Mouse (Mus musculus) myocyte (in vitro differentiated cells): ENCODE measurements around the gene Kng2. TPM values are rescaled to one million over a fixed set of nuclear protein-coding genes. Genes with fewer than 3 reads are reported as not detected.

Experiments used
- H3K27me3 ChIP-seq: one replicate; pipeline ENCODE4 v1.6.1; 2011; ENCODE audit not compliant: control insufficient read depth, insufficient read depth, insufficient read length
- H3K36me3 ChIP-seq: one replicate; pipeline ENCODE4 v1.6.1; 2011; ENCODE audit not compliant: control insufficient read depth, insufficient read depth
- H3K4me2 ChIP-seq: one replicate; pipeline ENCODE4 v1.6.1; 2011; ENCODE audit warnings: low read depth, control low read depth
- H3K4me3 ChIP-seq: one replicate; pipeline ENCODE4 v1.5.1; 2011; ENCODE audit warnings: mild to moderate bottlenecking, control low read depth, moderate library complexity
- H3K79me2 ChIP-seq: one replicate; pipeline ENCODE4 v1.6.1; 2011; ENCODE audit not compliant: control insufficient read depth, insufficient read depth
- H3ac ChIP-seq: one replicate; pipeline ENCODE4 v1.6.1; 2011; ENCODE audit not compliant: control insufficient read depth, insufficient read length
- CEBPB ChIP-seq: IDR thresholded peaks from 2 replicates; pipeline ENCODE4 v1.6.1; 2011; ENCODE audit warnings: mild to moderate bottlenecking, moderate library complexity; ENCODE audit not compliant: poor library complexity, insufficient read depth, severe bottlenecking
- E2F4 ChIP-seq: IDR thresholded peaks from one replicate; pipeline ENCODE4 v1.6.1; 2011; ENCODE audit warnings: mild to moderate bottlenecking, control low read depth, moderate library complexity; ENCODE audit not compliant: insufficient read depth
- MAX ChIP-seq: IDR thresholded peaks from one replicate; pipeline ENCODE4 v1.6.1; 2011; ENCODE audit warnings: low read depth, mild to moderate bottlenecking, control low read depth
- MYOD1 ChIP-seq, 3 experiments: IDR thresholded peaks; one replicate each; pipeline ENCODE4 v1.6.1; 2011; ENCODE audit warnings: control low read depth in 2 of 3, low read depth in 2 of 3, mild to moderate bottlenecking in 2 of 3, moderate library complexity in 1 of 3; ENCODE audit not compliant: insufficient read length in 2 of 3, control insufficient read depth in 1 of 3
- MYOG ChIP-seq, 3 experiments: IDR thresholded peaks; one replicate each; pipeline ENCODE4 v1.6.1; 2011; ENCODE audit warnings: control low read depth in 2 of 3, low read depth in 2 of 3, mild to moderate bottlenecking in 2 of 3; ENCODE audit not compliant: insufficient read length in 2 of 3, control insufficient read depth in 1 of 3, insufficient read depth in 1 of 3
- POLR2A ChIP-seq: IDR thresholded peaks from one replicate; pipeline ENCODE4 v1.6.1; 2011; ENCODE audit warnings: low read depth, mild to moderate bottlenecking, control low read depth, moderate library complexity; ENCODE audit not compliant: insufficient read length
- POLR2AphosphoS2 ChIP-seq: IDR thresholded peaks from one replicate; pipeline ENCODE4 v1.6.1; 2011; ENCODE audit warnings: low read depth, control low read depth; ENCODE audit not compliant: insufficient read length
- REST ChIP-seq: IDR thresholded peaks from one replicate; pipeline ENCODE4 v1.6.1; 2011; ENCODE audit warnings: mild to moderate bottlenecking, control low read depth, moderate library complexity; ENCODE audit not compliant: insufficient read depth, insufficient read length
- SRF ChIP-seq: IDR thresholded peaks from one replicate; pipeline ENCODE4 v1.6.1; 2011; ENCODE audit warnings: low read depth; ENCODE audit not compliant: control insufficient read depth, insufficient read length
- TCF12 ChIP-seq: IDR thresholded peaks from one replicate; pipeline ENCODE4 v1.6.1; 2011; ENCODE audit warnings: mild to moderate bottlenecking, control low read depth; ENCODE audit not compliant: poor library complexity, insufficient read depth, severe bottlenecking
- TCF3 ChIP-seq: IDR thresholded peaks from one replicate; pipeline ENCODE4 v1.6.1; 2011; ENCODE audit warnings: low read depth, control low read depth; ENCODE audit not compliant: insufficient read length
- USF1 ChIP-seq: IDR thresholded peaks from one replicate; pipeline ENCODE4 v1.6.1; 2011; ENCODE audit warnings: low read depth, mild to moderate bottlenecking, control low read depth, moderate library complexity
- polyA plus RNA-seq: library from polyadenylated mRNA; unstranded; fragments of >200 nt; fragmentation: generic; extraction: Trizol; gene quantifications from one replicate; pipeline ENCODE4 v1.2.1, GENCODE M21; 2012; ENCODE audit warnings: missing spikeins

Gene Kng2
- polyA plus RNA-seq, 1 experiment = not detected

- TF ChIP-seq SRF (no peak), POLR2A (no peak), TCF3 (no peak), USF1 (no peak), MYOD1 (IDR thresholded peaks at IDR 0.05; ENCODE audit: control insufficient read depth in 1 of 3, insufficient read length in 2 of 3, low read depth in 2 of 3) (no peak), MYOG (IDR thresholded peaks at IDR 0.05; ENCODE audit: control insufficient read depth in 1 of 3, insufficient read depth in 1 of 3, insufficient read length in 2 of 3, low read depth in 2 of 3) (no peak), POLR2AphosphoS2 (no peak), REST (no peak), CEBPB (no peak), E2F4 (no peak), MAX (no peak), TCF12 (no peak)
- H3K4me2 ChIP-seq = no peak overlapping the region
Measured at GRCm38 (mm10) chr16:22963293-22963692, 66.0 kb downstream of the Kng2 start.

GRCm38 (mm10) chr16:22962256-22962655 is 67.0 kb downstream of the Kng2 start:
- Histone ChIP-seq H3K4me2 (no peak overlapping the region), H3K79me2 (no peaks in the 10 kb centered on the region), H3ac (no peak overlapping the region), H3K27me3 (no peaks in the 10 kb centered on the region), H3K4me3 (no peak overlapping the region), H3K36me3 (no peaks in the 10 kb centered on the region)
- no peak for TF ChIP-seq USF1
- TF ChIP-seq MYOG (IDR thresholded peaks at IDR 0.05; ENCODE audit: control insufficient read depth in 1 of 3, insufficient read depth in 1 of 3, insufficient read length in 2 of 3, low read depth in 2 of 3) = no peak
- TF ChIP-seq CEBPB = no peak
- no peak for TF ChIP-seq TCF12
- no peak for TF ChIP-seq POLR2A

More at GRCm38 (mm10) chr16:22963293-22963692, 66.0 kb downstream of the Kng2 start:
- no peak overlapping the region for H3K4me3 ChIP-seq
- no peaks in the 10 kb centered on the region for H3K27me3 ChIP-seq
- no peaks in the 10 kb centered on the region for H3K79me2 ChIP-seq
- H3K36me3 ChIP-seq = no peaks in the 10 kb centered on the region
- no peak overlapping the region for H3ac ChIP-seq

GRCm38 (mm10) chr16:22961073-22961472 is 68.2 kb downstream of the Kng2 start:
- no peaks in the 10 kb centered on the region for H3K27me3 ChIP-seq
- H3ac ChIP-seq = no peak overlapping the region
- H3K4me3 ChIP-seq = no peak overlapping the region
- no peaks in the 10 kb centered on the region for H3K36me3 ChIP-seq
- TF ChIP-seq MAX = no peak
- TF ChIP-seq CEBPB = no peak
- no peak for TF ChIP-seq TCF3
- no peak for TF ChIP-seq SRF
- no peak for TF ChIP-seq USF1
- no peak for TF ChIP-seq REST
- TF ChIP-seq TCF12 = no peak
- no peak for TF ChIP-seq MYOD1 (IDR thresholded peaks at IDR 0.05; ENCODE audit: control insufficient read depth in 1 of 3, insufficient read length in 2 of 3, low read depth in 2 of 3)
- TF ChIP-seq E2F4 = no peak
- TF ChIP-seq POLR2AphosphoS2 = no peak
- H3K79me2 ChIP-seq = no peaks in the 10 kb centered on the region
- no peak overlapping the region for H3K4me2 ChIP-seq

GRCm38 (mm10) chr16:22956085-22956439 is 73.2 kb downstream of the Kng2 start:
- TF ChIP-seq SRF (no peak), TCF12 (no peak), POLR2A (no peak), REST (no peak), POLR2AphosphoS2 (no peak), MAX (no peak), MYOD1 (IDR thresholded peaks at IDR 0.05; ENCODE audit: control insufficient read depth in 1 of 3, insufficient read length in 2 of 3, low read depth in 2 of 3) (no peak), CEBPB (no peak), USF1 (no peak), E2F4 (no peak), TCF3 (no peak), MYOG (IDR thresholded peaks at IDR 0.05; ENCODE audit: control insufficient read depth in 1 of 3, insufficient read depth in 1 of 3, insufficient read length in 2 of 3, low read depth in 2 of 3) (no peak)
- H3K36me3 ChIP-seq = no peaks in the 10 kb centered on the region
- no peaks in the 10 kb centered on the region for H3K27me3 ChIP-seq
- H3K79me2 ChIP-seq = no peaks in the 10 kb centered on the region
- H3ac ChIP-seq = no peak overlapping the region
- no peak overlapping the region for H3K4me3 ChIP-seq
- no peak overlapping the region for H3K4me2 ChIP-seq

DNA sequence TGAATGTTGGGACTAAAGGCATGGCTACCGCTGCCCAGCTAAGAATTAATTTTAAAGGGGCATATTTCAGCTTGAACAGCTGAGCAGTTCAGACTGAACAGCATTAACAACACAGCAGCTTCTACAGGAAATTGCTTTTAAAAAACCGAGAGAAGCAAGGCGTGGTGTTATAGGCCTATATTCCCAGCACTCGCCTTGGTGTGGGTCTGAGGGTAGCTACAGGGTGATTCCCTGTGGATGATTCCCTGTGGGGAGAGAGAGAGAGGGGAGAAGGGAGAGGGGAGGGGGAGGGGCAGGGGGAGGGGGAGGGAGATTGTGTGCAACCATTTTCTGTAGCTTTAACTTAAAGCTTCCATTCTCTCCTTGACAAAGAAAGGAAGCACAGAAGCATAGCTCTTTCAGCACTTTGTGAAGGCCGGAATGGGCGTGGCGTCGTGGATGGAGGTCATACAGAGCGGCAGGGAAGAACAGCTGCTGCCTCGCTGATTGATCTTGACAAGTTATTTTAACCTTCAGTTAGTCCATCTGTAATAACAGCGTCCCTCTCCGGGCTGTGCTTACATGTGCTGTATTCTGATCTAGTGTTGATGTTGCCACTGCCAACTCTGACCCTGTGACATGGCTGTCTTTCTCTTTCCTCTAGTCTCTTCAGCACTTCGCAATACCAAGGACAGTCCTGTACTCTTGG is 73.7 kb downstream of the Kng2 start:
- Histone ChIP-seq H3K36me3 (no peaks in the 10 kb centered on the region), H3K79me2 (no peaks in the 10 kb centered on the region), H3ac (no peak overlapping the region), H3K27me3 (no peaks in the 10 kb centered on the region), H3K4me2 (no peak overlapping the region), H3K4me3 (no peak overlapping the region)
- TF ChIP-seq POLR2A = no peak
- no peak for TF ChIP-seq SRF
- peak in 1 of 3 experiments; percentile 23 for TF ChIP-seq MYOG (IDR thresholded peaks at IDR 0.05; ENCODE audit: control insufficient read depth in 1 of 3, insufficient read depth in 1 of 3, insufficient read length in 2 of 3, low read depth in 2 of 3)
- no peak for TF ChIP-seq POLR2AphosphoS2
- no peak for TF ChIP-seq REST
- no peak for TF ChIP-seq E2F4
- TF ChIP-seq CEBPB = no peak
- no peak for TF ChIP-seq MAX
- TF ChIP-seq MYOD1 (IDR thresholded peaks at IDR 0.05; ENCODE audit: control insufficient read depth in 1 of 3, insufficient read length in 2 of 3, low read depth in 2 of 3) = peak in 1 of 3 experiments; percentile 75
- TF ChIP-seq TCF12 = no peak
- TF ChIP-seq USF1 = no peak
- TF ChIP-seq TCF3 = no peak
